Mouse (Mus musculus) macrophage (primary cell): Measurements from ENCODE around the gene Lbx2. TPM values are rescaled to one million over a fixed set of nuclear protein-coding genes. Genes with fewer than 3 reads are reported as not detected.

Source experiments
- H3K27ac ChIP-seq: fragments of 350-480 bp; formaldehyde crosslinking; 2 replicates; pipeline ENCODE4 v1.9.0; 2021
- H3K36me3 ChIP-seq: fragments of 350-480 bp; formaldehyde crosslinking; 2 replicates; pipeline ENCODE4 v1.9.0; 2021; ENCODE audit errors: inconsistent target
- H3K4me3 ChIP-seq: fragments of 350-480 bp; formaldehyde crosslinking; 2 replicates; pipeline ENCODE4 v1.9.0; 2021; ENCODE audit errors: inconsistent target
- H3K79me2 ChIP-seq: fragments of 350-480 bp; formaldehyde crosslinking; 2 replicates; pipeline ENCODE4 v1.9.0; 2021; ENCODE audit errors: inconsistent target
- WGBS: methylation state at CpG from one replicate; pipeline ENCODE4 v1.1.7; 2026; ENCODE audit warnings: inconsistent platforms; ENCODE audit not compliant: missing documents; 5-methylcytosine and 5-hydroxymethylcytosine counted together
- polyA plus RNA-seq: library from polyadenylated mRNA; stranded (reverse); fragments of 250-400 nt; gene quantifications from 3 replicates; pipeline ENCODE4 v1.2.4, GENCODE M21; 2018; ENCODE audit warnings: inconsistent platforms

Gene Lbx2
- polyA plus RNA-seq, 1 experiment from 2014 or later: 0.40 TPM

GRCm38 (mm10) chr6:83125331-83125730, 39.2 kb downstream of the Lbx2 start, which contains the start of gene Ino80b:
Gene Ino80b, minus strand, starts transcription at chr6:83125431.
- Histone ChIP-seq H3K36me3 (no peaks in the 10 kb centered on the region), H3K79me2 (peaks cover 8% of the 10 kb centered on the region; the same call in 1 of the 2 replicates), H3K4me3 (peak within 1 kb of the TSS; percentile 97), H3K27ac (peak within 1 kb of the TSS; percentile 51)
- WGBS: 43% methylated on average over 5 of the region's 5 CpGs

- Histone ChIP-seq H3K4me3 (no peak overlapping the region), H3K36me3 (no peaks in the 10 kb centered on the region), H3K27ac (no peak overlapping the region), H3K79me2 (peaks cover 8% of the 10 kb centered on the region; the same call in 1 of the 2 replicates)
- 97% methylated on average over 5 of the region's 5 CpGs for WGBS
These were observed 41.3 kb downstream of the Lbx2 start for GRCm38 (mm10) chr6:83127419-83127818.

DNA sequence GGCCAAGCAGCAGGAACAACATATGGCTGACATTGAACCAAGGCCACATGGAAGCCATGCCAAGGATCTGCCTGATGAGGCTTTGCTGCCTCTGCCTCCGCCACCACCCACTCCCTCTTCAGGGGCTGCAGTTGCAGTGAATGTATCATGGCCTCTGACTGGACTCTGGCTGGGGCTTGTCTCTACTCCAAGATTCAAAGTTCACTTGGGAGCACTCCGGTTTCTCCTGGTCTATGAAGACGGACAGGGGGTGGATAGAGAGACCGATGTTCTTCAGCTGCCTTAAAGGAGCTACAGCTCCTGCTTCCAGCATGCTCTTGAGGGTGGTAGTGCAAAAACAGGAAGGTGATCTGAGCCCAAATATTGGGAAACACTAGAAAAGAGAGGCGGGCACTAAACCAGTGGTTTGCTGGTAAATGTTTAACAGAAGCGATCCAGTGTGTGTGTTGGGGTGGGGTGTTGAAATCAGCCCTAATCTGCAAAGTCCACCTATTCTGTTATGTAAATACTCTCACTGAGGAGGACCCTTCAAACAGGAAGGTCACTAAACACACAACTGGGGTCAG, 45.4 kb downstream of the Lbx2 start:
- H3K27ac ChIP-seq: peak overlapping the region; percentile 16
- H3K36me3 ChIP-seq: no peaks in the 10 kb centered on the region
- WGBS: 12% methylated on average over 6 of the region's 6 CpGs
- no peaks in the 10 kb centered on the region for H3K79me2 ChIP-seq
- no peak overlapping the region for H3K4me3 ChIP-seq

GRCm38 (mm10) chr6:83132176-83132919, 46.2 kb downstream of the Lbx2 start:
- Histone ChIP-seq H3K79me2 (no peaks in the 10 kb centered on the region), H3K4me3 (no peak overlapping the region), H3K36me3 (no peaks in the 10 kb centered on the region), H3K27ac (peak overlapping the region; percentile 16)
- WGBS: 78% methylated on average over 9 of the region's 9 CpGs

- H3K4me3 ChIP-seq: no peak overlapping the region
- WGBS: 67% methylated on average over 3 of the region's 3 CpGs
- H3K27ac ChIP-seq: no peak overlapping the region
- no peaks in the 10 kb centered on the region for H3K79me2 ChIP-seq
- H3K36me3 ChIP-seq: no peaks in the 10 kb centered on the region
These were observed 48.1 kb downstream of the Lbx2 start for GRCm38 (mm10) chr6:83134226-83134625.

GRCm38 (mm10) chr6:83134951-83135513, 48.9 kb downstream of the Lbx2 start, which contains the start of gene Rtkn:
Gene Rtkn, plus strand, starts transcription at chr6:83135463.
- Histone ChIP-seq H3K79me2 (no peaks in the 10 kb centered on the region), H3K4me3 (no peak within 1 kb of the TSS), H3K27ac (no peak within 1 kb of the TSS), H3K36me3 (no peaks in the 10 kb centered on the region)
- 62% methylated on average over 7 of the region's 7 CpGs for WGBS

- Histone ChIP-seq H3K27ac (no peak overlapping the region), H3K36me3 (no peaks in the 10 kb centered on the region), H3K79me2 (no peaks in the 10 kb centered on the region), H3K4me3 (no peak overlapping the region)
- 49% methylated on average over 33 of the region's 37 CpGs for WGBS
These were observed 49.5 kb downstream of the Lbx2 start for GRCm38 (mm10) chr6:83135571-83136161.

DNA sequence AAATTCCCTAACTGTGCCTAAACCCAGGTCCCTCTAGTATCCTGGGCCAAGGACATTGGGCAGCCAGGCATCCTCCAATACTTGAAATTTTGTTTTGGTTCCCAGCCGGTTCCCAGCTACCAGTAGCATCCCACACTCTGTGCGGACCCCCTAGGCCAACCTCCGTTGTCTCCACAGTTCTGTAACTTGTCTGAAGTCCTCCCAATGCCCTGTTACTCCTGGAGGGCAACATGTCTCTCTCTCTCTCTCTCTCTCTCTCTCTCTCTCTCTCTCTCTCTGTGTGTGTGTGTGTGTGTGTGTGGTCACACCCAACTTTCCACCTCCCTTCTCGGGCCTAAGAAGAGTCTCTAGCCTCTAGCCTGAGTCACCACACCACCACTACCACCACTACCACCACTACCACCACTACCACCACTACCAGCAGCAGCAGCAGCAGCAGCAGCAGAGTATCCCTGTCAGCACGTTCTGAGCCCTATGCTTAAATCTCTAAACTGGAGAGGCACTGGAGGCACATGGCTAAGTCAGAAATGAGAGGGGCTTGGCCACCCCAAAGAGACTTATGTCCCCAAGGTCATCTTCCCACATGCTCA, 50.2 kb downstream of the Lbx2 start:
- 81% methylated on average over 4 of the region's 5 CpGs for WGBS
- peak overlapping the region; percentile 28 for H3K4me3 ChIP-seq
- no peaks in the 10 kb centered on the region for H3K36me3 ChIP-seq
- H3K27ac ChIP-seq: no peak overlapping the region
- H3K79me2 ChIP-seq: no peaks in the 10 kb centered on the region

DNA sequence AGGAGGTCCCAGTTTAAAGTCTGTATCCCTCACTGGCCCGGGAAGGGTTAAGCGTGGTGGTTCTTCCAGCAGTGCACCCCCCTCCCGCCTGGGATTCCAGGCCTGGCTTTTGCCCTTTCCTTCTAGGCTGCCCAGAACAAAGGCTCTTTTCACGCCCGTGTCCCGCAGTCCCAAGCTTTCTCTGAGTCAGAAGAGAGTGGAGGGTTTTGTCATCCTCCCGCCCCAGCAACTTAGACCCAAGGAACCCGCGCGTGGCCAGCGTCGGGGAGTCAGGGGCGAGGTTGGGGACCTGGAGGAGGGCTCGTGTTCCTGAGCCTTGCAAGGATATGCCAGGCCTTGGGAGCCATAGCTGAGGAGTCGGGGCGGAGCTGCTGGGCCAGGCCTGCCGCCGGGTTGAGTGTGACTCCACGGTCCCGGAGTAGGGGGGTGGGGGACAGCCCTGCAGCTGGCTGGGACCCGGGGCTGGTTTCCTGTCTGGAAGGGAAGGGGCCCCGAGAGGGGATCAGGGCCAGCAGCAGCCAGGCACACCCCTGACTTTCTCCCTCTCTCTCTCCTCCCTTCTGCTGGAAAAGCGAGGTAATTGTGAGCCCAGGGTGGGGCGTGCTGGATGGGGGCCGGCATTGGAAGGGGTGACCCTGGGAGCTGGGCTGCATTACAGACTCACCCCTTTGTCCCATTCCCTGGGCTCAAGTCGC, 50.9 kb downstream of the Lbx2 start:
- WGBS: 24% methylated on average over 26 of the region's 26 CpGs
- Histone ChIP-seq H3K79me2 (no peaks in the 10 kb centered on the region), H3K36me3 (no peaks in the 10 kb centered on the region), H3K4me3 (peak overlapping the region; percentile 28), H3K27ac (peak overlapping the region; percentile 33; the same call in 1 of the 2 replicates)

GRCm38 (mm10) chr6:83137576-83137950, 51.4 kb downstream of the Lbx2 start:
- no peaks in the 10 kb centered on the region for H3K79me2 ChIP-seq
- H3K36me3 ChIP-seq: no peaks in the 10 kb centered on the region
- WGBS: 10% methylated on average over 12 of the region's 12 CpGs
- peak overlapping the region; percentile 28 for H3K4me3 ChIP-seq
- H3K27ac ChIP-seq: peak overlapping the region; percentile 33; the same call in 1 of the 2 replicates

Other genes starting within 250 kb of the Lbx2 start
- not detected in 3 replicates for gene Sema4f, start 146.6 kb upstream of the Lbx2 start, polyA plus RNA-seq
- 1.2 to 2.1 TPM (median 1.8 TPM) in 3 replicates for gene M1ap, start 139.5 kb upstream of the Lbx2 start, polyA plus RNA-seq
- 30.0 to 70.8 TPM (median 64.9 TPM) in 3 replicates for gene Dok1, start 52.9 kb upstream of the Lbx2 start, polyA plus RNA-seq
- gene Loxl3, start 52.2 kb upstream of the Lbx2 start, polyA plus RNA-seq: 6.0 to 8.2 TPM (median 7.6 TPM) in 3 replicates
- 192 to 272 TPM (median 246 TPM) in 3 replicates for gene Aup1, start 31.8 kb upstream of the Lbx2 start, polyA plus RNA-seq
- gene Htra2, start 31.1 kb upstream of the Lbx2 start, polyA plus RNA-seq: 33.7 to 84.6 TPM (median 58.6 TPM) in 3 replicates
- gene Dqx1, start 28.5 kb upstream of the Lbx2 start, polyA plus RNA-seq: 0.23 to 0.54 TPM (median 0.51 TPM) in 3 replicates
- gene Tlx2, start 16.1 kb upstream of the Lbx2 start, polyA plus RNA-seq: not detected in 3 replicates
- gene Pcgf1, start 8.5 kb upstream of the Lbx2 start, polyA plus RNA-seq: 9.8 to 13.6 TPM (median 11.0 TPM) in 3 replicates
- 0.99 to 3.0 TPM (median 1.5 TPM) in 3 replicates for gene Ccdc142, start 15.2 kb downstream of the Lbx2 start, polyA plus RNA-seq
- 1.6 to 3.7 TPM (median 2.8 TPM) in 3 replicates for gene Gm42688, start 15.2 kb downstream of the Lbx2 start, polyA plus RNA-seq
- gene Mrpl53, start 22.7 kb downstream of the Lbx2 start, polyA plus RNA-seq: 18.3 to 47.9 TPM (median 27.0 TPM) in 3 replicates
- gene Mogs, start 29.1 kb downstream of the Lbx2 start, polyA plus RNA-seq: 8.4 to 31.8 TPM (median 16.2 TPM) in 3 replicates
- 13.1 to 20.6 TPM (median 14.1 TPM) in 3 replicates for gene Wbp1, start 35.2 kb downstream of the Lbx2 start, polyA plus RNA-seq
- gene Ino80b, start 39.1 kb downstream of the Lbx2 start, polyA plus RNA-seq: 16.6 to 24.5 TPM (median 22.9 TPM) in 3 replicates
- gene Rtkn, start 49.1 kb downstream of the Lbx2 start, polyA plus RNA-seq: 1.3 to 2.1 TPM (median 1.4 TPM) in 3 replicates
- gene Wdr54, start 70.0 kb downstream of the Lbx2 start, polyA plus RNA-seq: 0.30 to 1.1 TPM (median 0.42 TPM) in 3 replicates
- gene 1700003E16Rik, start 70.0 kb downstream of the Lbx2 start, polyA plus RNA-seq: 0.19 TPM in 1 of 3 replicates, not detected in the others
- gene Dctn1, start 79.6 kb downstream of the Lbx2 start, polyA plus RNA-seq: 61.5 to 68.3 TPM (median 66.2 TPM) in 3 replicates
- gene Slc4a5, start 133.5 kb downstream of the Lbx2 start, polyA plus RNA-seq: not detected in 3 replicates
- gene Mthfd2, start 239.5 kb downstream of the Lbx2 start, polyA plus RNA-seq: 5.4 to 17.7 TPM (median 8.3 TPM) in 3 replicates
- gene Mob1a, start 239.6 kb downstream of the Lbx2 start, polyA plus RNA-seq: 82.5 to 141 TPM (median 132 TPM) in 3 replicates